Mouse (Mus musculus) testis, adult 2 months (tissue): Measurements from ENCODE around the gene Psrc1.

Experiments used
- CTCF ChIP-seq: fragments of 200-500 bp; IDR thresholded peaks from 2 replicates; pipeline ENCODE4 v1.5.1; 2012; ENCODE audit warnings: low read depth, mild to moderate bottlenecking, inconsistent platforms, low read length, moderate library complexity; ENCODE audit not compliant: control insufficient read depth, insufficient read depth, insufficient replicate concordance
- POLR2A ChIP-seq: fragments of 200-500 bp; IDR thresholded peaks from 2 replicates; pipeline ENCODE4 v1.6.1; 2012; ENCODE audit warnings: low read depth, mild to moderate bottlenecking, inconsistent platforms, low read length, moderate library complexity; ENCODE audit not compliant: control insufficient read depth

GRCm38 (mm10) chr3:108368721-108369120 is 14.9 kb upstream of the Psrc1 start:
- TF ChIP-seq POLR2A (no peak), CTCF (no peak)
